9 mouse cellular contexts compared by ENCODE assay signal in the genomic region with DNA sequence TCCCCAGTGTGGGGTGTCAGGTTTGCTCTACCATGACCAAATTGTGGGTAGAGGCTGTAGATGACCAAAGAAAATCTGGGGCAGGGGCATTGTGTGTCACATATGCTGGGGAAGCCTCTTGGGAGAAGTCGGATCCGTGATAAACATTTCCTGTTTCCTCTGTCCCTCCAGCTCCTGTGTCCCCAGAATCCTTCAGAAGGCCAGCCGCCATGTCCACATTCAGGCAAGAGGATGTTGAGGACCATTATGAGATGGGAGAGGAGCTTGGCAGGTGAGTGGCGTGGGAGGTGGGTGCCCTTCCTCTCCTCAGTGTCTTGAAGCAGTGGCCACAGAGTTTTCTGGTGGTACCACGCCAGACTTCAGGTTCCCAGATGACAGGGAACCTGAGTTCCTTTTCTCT. TPM values are rescaled to one million over a fixed set of nuclear protein-coding genes. Genes with fewer than 3 reads are reported as not detected.
DNase-seq lines count a peak whose midpoint lies in the region; ATAC-seq and TF ChIP-seq lines count a peak whose summit lies in the region.
"Had no signal": no experiment of that assay in that cellular context is flagged by ENCODE, and none has a peak within 500 bp of the region (broad histone marks: within the 10 kb centered on the region; RNA-seq: fewer than 3 reads in every experiment).

A gene (minus strand): TSS at position 45 of the 400 bp plus-strand sequence.

- H3K36me3 ChIP-seq in erythroblast, embryonic 14.5 days (ENCODE audit: control insufficient read depth) = peaks cover 81% of the 10 kb centered on the region
- H3K36me3 ChIP-seq in C2C12 (ENCODE audit: control insufficient read depth, insufficient read depth) = peaks cover 63% of the 10 kb centered on the region
- H3K36me3 ChIP-seq in forebrain, embryonic 16.5 days (ENCODE audit: control insufficient read depth, insufficient read depth) = peaks cover 26% of the 10 kb centered on the region
- H3K36me3 ChIP-seq in liver, embryonic 15.5 days (replicated peaks) = peaks cover 76% of the 10 kb centered on the region

- peaks cover 64% of the 10 kb centered on the region for H3K4me1 ChIP-seq in erythroblast, embryonic 14.5 days (ENCODE audit: control insufficient read depth)
- peaks cover 13% of the 10 kb centered on the region for H3K4me1 ChIP-seq in forebrain, embryonic 16.5 days (replicated peaks; ENCODE audit: control insufficient read depth, insufficient read depth, low read length)
- H3K4me1 ChIP-seq in liver, embryonic 15.5 days (replicated peaks) = peaks cover 50% of the 10 kb centered on the region

- peak within 1 kb of the TSS; percentile 59 for H3K4me2 ChIP-seq in forebrain, embryonic 16.5 days (ENCODE audit: low read length)
- H3K4me2 ChIP-seq in liver, embryonic 15.5 days = peak within 1 kb of the TSS; percentile 87

- no peak for ATAC-seq in erythroblast, adult 5-6 weeks (replicated peaks; ENCODE audit: low FRiP score, poor library complexity, severe bottlenecking)
- no peak for ATAC-seq in forebrain, embryonic 16.5 days
- no peak for ATAC-seq in liver, embryonic 15.5 days (ENCODE audit: insufficient read depth)
- no peak for ATAC-seq in frontal cortex, adult (ENCODE audit: low TSS enrichment)

- WGBS in forebrain, embryonic 16.5 days = 91% methylated on average over 5 of the region's 5 CpGs
- WGBS in liver, embryonic 15.5 days (ENCODE audit: insufficient replicate concordance) = 62% methylated on average over 5 of the region's 5 CpGs

- peak within 1 kb of the TSS; percentile 51 for H3K9ac ChIP-seq in forebrain, embryonic 16.5 days (replicated peaks; ENCODE audit: low read depth, low read length)
- peak within 1 kb of the TSS; percentile 65 for H3K9ac ChIP-seq in liver, embryonic 15.5 days

- H3K9me3 ChIP-seq in erythroblast, embryonic 14.5 days (ENCODE audit: control insufficient read depth, low read length) = no peaks in the 10 kb centered on the region
- H3K9me3 ChIP-seq in forebrain, embryonic 16.5 days (ENCODE audit: control insufficient read depth, low read length) = no peaks in the 10 kb centered on the region
- H3K9me3 ChIP-seq in liver, embryonic 15.5 days (replicated peaks) = no peaks in the 10 kb centered on the region

- no peak for DNase-seq in cerebellum, postnatal 10 days
- no peak for DNase-seq in layer of hippocampus, adult 9-10 months (ENCODE audit: low spot score)
- DNase-seq: cerebellum, adult 8-10 months had no signal

- H3K27me3 ChIP-seq in erythroblast, embryonic 14.5 days (ENCODE audit: control insufficient read depth) = no peaks in the 10 kb centered on the region; the same call in 1 of the 2 replicates
- H3K27me3 ChIP-seq in C2C12 (ENCODE audit: control insufficient read depth, insufficient read depth, insufficient read length) = no peaks in the 10 kb centered on the region
- H3K27me3 ChIP-seq in forebrain, embryonic 16.5 days (replicated peaks; ENCODE audit: control insufficient read depth, insufficient read depth, low read length) = no peaks in the 10 kb centered on the region
- H3K27me3 ChIP-seq in liver, embryonic 15.5 days = no peaks in the 10 kb centered on the region

- H3ac ChIP-seq in C2C12 (ENCODE audit: control insufficient read depth, insufficient read length, low read depth) = peak within 1 kb of the TSS; percentile 75

- no peak for TF ChIP-seq CTCF in C2C12 (IDR thresholded peaks at IDR 0.05; ENCODE audit: control insufficient read depth, insufficient read depth, insufficient read length)

- peaks cover 26% of the 10 kb centered on the region for H3K79me3 ChIP-seq in C2C12 (ENCODE audit: low read depth)

- peak within 1 kb of the TSS; percentile 72 for H3K4me3 ChIP-seq in erythroblast, embryonic 14.5 days (replicated peaks)
- H3K4me3 ChIP-seq in C2C12 (ENCODE audit: insufficient read depth, poor library complexity, severe bottlenecking) = peak within 1 kb of the TSS; percentile 43
- H3K4me3 ChIP-seq in forebrain, embryonic 16.5 days (replicated peaks; ENCODE audit: low read length) = peak within 1 kb of the TSS; percentile 47
- peak within 1 kb of the TSS; percentile 76 for H3K4me3 ChIP-seq in liver, embryonic 15.5 days (replicated peaks)

- peak within 1 kb of the TSS; percentile 74 for H3K27ac ChIP-seq in forebrain, embryonic 16.5 days (ENCODE audit: low read length)
- peak within 1 kb of the TSS; percentile 88 for H3K27ac ChIP-seq in liver, embryonic 15.5 days (replicated peaks)

- peaks cover 58% of the 10 kb centered on the region for H3K79me2 ChIP-seq in C2C12 (ENCODE audit: control insufficient read depth, insufficient read depth)

TF ChIP-seq in C2C12, 6 proteins besides CTCF, POLR2A, EP300 and RAD21:
- TF ChIP-seq MAX (IDR thresholded peaks at IDR 0.05) = no peak
- no peak for TF ChIP-seq USF1 (IDR thresholded peaks at IDR 0.05; ENCODE audit: low read depth)
- TF ChIP-seq MYOD1 (IDR thresholded peaks at IDR 0.05; ENCODE audit: control insufficient read depth, insufficient read length, low read depth) = no peak
- no peak for TF ChIP-seq CEBPB (IDR thresholded peaks at IDR 0.05; ENCODE audit: low read depth)
- TF ChIP-seq MYOG (IDR thresholded peaks at IDR 0.05; ENCODE audit: control insufficient read depth, extremely low read depth, insufficient read length) = no peak
- TF ChIP-seq FOSL1 (IDR thresholded peaks at IDR 0.05; ENCODE audit: insufficient read depth, low read length, poor library complexity, severe bottlenecking) = no peak

RNA-seq across cellular contexts. Expression of the gene that starts here (rescaled TPM):
- not detected in 2 replicates for polyA plus RNA-seq in erythroblast, embryonic 14.5 days (2012)
- not detected in 2 replicates for total RNA-seq in erythroblast, adult 5-6 weeks (2015; ENCODE audit: low replicate concordance)
- total RNA-seq in erythroblast, adult 5-6 weeks (2017; ENCODE audit: low replicate concordance) = not detected in 2 replicates
- 0.07 TPM for polyA plus RNA-seq in C2C12 (2012; fragmentation: generic; extraction: Trizol)
- polyA plus RNA-seq in forebrain, embryonic 16.5 days (2015; fragmentation: Nextera tagmentation; extraction: Ambion mirVana) = not detected in 2 replicates
- polyA plus RNA-seq in liver, embryonic 15.5 days (2015; fragmentation: Nextera tagmentation; extraction: Ambion mirVana) = 0.07 TPM in 1 of 2 replicates, not detected in the other
